8 mouse cellular contexts compared by ENCODE assay signal in genomic region chr11:85739266-85739977, GRCm38 (mm10).
DNase-seq lines count a peak whose midpoint lies in the region; ATAC-seq and TF ChIP-seq lines count a peak whose summit lies in the region.

No protein-coding gene starts in this region.

- TF ChIP-seq POLR2A in cerebellum, adult 2 months (IDR thresholded peaks at IDR 0.05; ENCODE audit: borderline replicate concordance, insufficient read depth, low read length) = no peak

- no peak for TF ChIP-seq CTCF in forebrain, postnatal 0 days (IDR thresholded peaks at IDR 0.05; ENCODE audit: low read depth)
- TF ChIP-seq CTCF in stomach, postnatal 0 days (IDR thresholded peaks at IDR 0.05; ENCODE audit: low read depth) = no peak
- TF ChIP-seq CTCF in cerebellum, adult 2 months (IDR thresholded peaks at IDR 0.05; ENCODE audit: borderline replicate concordance, insufficient read depth, low read depth, low read length) = no peak

- DNase-seq in forebrain, postnatal 0 days = peak; percentile 62
- peak; percentile 20 for DNase-seq in neural tube, embryonic 10.5 days (ENCODE audit: extremely low spot score, low spot score)
- no peak for DNase-seq in stomach, postnatal 0 days (ENCODE audit: low spot score)
- no peak for DNase-seq in cerebellum, adult 2 months
- no peak for DNase-seq in natural killer cell, adult 2 months (ENCODE audit: low spot score in 2 of 2)

- H3K9ac ChIP-seq in forebrain, postnatal 0 days = no peak overlapping the region
- H3K9ac ChIP-seq in forebrain, embryonic 12.5 days = no peak overlapping the region
- H3K9ac ChIP-seq in neural tube, embryonic 15.5 days (replicated peaks) = no peak overlapping the region
- no peak overlapping the region for H3K9ac ChIP-seq in limb, embryonic 12.5 days (replicated peaks)
- no peak overlapping the region for H3K9ac ChIP-seq in stomach, postnatal 0 days (ENCODE audit: low read length)

- 33% methylated on average over 6 of the region's 6 CpGs for WGBS in forebrain, postnatal 0 days
- 41% methylated on average over 6 of the region's 6 CpGs for WGBS in forebrain, embryonic 12.5 days
- 35% methylated on average over 6 of the region's 6 CpGs for WGBS in neural tube, embryonic 15.5 days
- WGBS in limb, embryonic 12.5 days = 17% methylated on average over 6 of the region's 6 CpGs
- WGBS in stomach, postnatal 0 days = 36% methylated on average over 6 of the region's 6 CpGs
- WGBS in cerebellum, adult 2 months = 57% methylated on average over 6 of the region's 6 CpGs

- H3K27ac ChIP-seq in forebrain, postnatal 0 days (ENCODE audit: low read depth, low read length) = no peak overlapping the region
- no peak overlapping the region for H3K27ac ChIP-seq in forebrain, embryonic 12.5 days
- no peak overlapping the region for H3K27ac ChIP-seq in neural tube, embryonic 15.5 days (replicated peaks)
- H3K27ac ChIP-seq in limb, embryonic 12.5 days = peak overlapping the region; percentile 87
- H3K27ac ChIP-seq in stomach, postnatal 0 days (replicated peaks) = peak overlapping the region; percentile 20; the same call in 1 of the 2 replicates
- H3K27ac ChIP-seq in cerebellum, adult 2 months (ENCODE audit: insufficient read depth, low read length) = no peak overlapping the region

- H3K4me1 ChIP-seq in forebrain, postnatal 0 days (ENCODE audit: insufficient read depth) = no peaks in the 10 kb centered on the region
- H3K4me1 ChIP-seq in forebrain, embryonic 12.5 days = peaks cover 34% of the 10 kb centered on the region
- H3K4me1 ChIP-seq in neural tube, embryonic 15.5 days = peaks cover 11% of the 10 kb centered on the region
- peaks cover 71% of the 10 kb centered on the region for H3K4me1 ChIP-seq in limb, embryonic 12.5 days (replicated peaks)
- H3K4me1 ChIP-seq in stomach, postnatal 0 days (replicated peaks; ENCODE audit: control insufficient read depth, insufficient read depth) = peaks cover 9% of the 10 kb centered on the region; the same call in 1 of the 2 replicates
- H3K4me1 ChIP-seq in cerebellum, adult 2 months (ENCODE audit: control insufficient read depth, insufficient read depth, low read length) = no peaks in the 10 kb centered on the region

- no peak overlapping the region for H3K4me3 ChIP-seq in forebrain, postnatal 0 days (ENCODE audit: low read depth, low read length)
- no peak overlapping the region for H3K4me3 ChIP-seq in forebrain, embryonic 12.5 days (replicated peaks)
- no peak overlapping the region for H3K4me3 ChIP-seq in neural tube, embryonic 15.5 days (replicated peaks)
- no peak overlapping the region for H3K4me3 ChIP-seq in limb, embryonic 12.5 days (replicated peaks)
- H3K4me3 ChIP-seq in stomach, postnatal 0 days (ENCODE audit: low read depth, low read length) = no peak overlapping the region
- no peak overlapping the region for H3K4me3 ChIP-seq in cerebellum, adult 2 months (replicated peaks; ENCODE audit: insufficient read depth, low read depth, low read length)

- H3K9me3 ChIP-seq in forebrain, postnatal 0 days (ENCODE audit: low read length) = no peaks in the 10 kb centered on the region
- H3K9me3 ChIP-seq in forebrain, embryonic 12.5 days = no peaks in the 10 kb centered on the region
- no peaks in the 10 kb centered on the region for H3K9me3 ChIP-seq in neural tube, embryonic 15.5 days (replicated peaks)
- no peaks in the 10 kb centered on the region for H3K9me3 ChIP-seq in limb, embryonic 12.5 days
- H3K9me3 ChIP-seq in stomach, postnatal 0 days (ENCODE audit: control insufficient read depth, low read length) = no peaks in the 10 kb centered on the region

- H3K36me3 ChIP-seq in forebrain, postnatal 0 days (ENCODE audit: insufficient read depth) = no peaks in the 10 kb centered on the region
- no peaks in the 10 kb centered on the region for H3K36me3 ChIP-seq in forebrain, embryonic 12.5 days (replicated peaks)
- H3K36me3 ChIP-seq in neural tube, embryonic 15.5 days = no peaks in the 10 kb centered on the region
- no peaks in the 10 kb centered on the region for H3K36me3 ChIP-seq in limb, embryonic 12.5 days
- H3K36me3 ChIP-seq in stomach, postnatal 0 days (ENCODE audit: control insufficient read depth, insufficient read depth, low read length) = no peaks in the 10 kb centered on the region

- H3K4me2 ChIP-seq in forebrain, postnatal 0 days (ENCODE audit: low read depth) = no peak overlapping the region
- no peak overlapping the region for H3K4me2 ChIP-seq in forebrain, embryonic 12.5 days
- H3K4me2 ChIP-seq in neural tube, embryonic 15.5 days = no peak overlapping the region
- peak overlapping the region; percentile 41 for H3K4me2 ChIP-seq in limb, embryonic 12.5 days
- H3K4me2 ChIP-seq in stomach, postnatal 0 days (replicated peaks; ENCODE audit: low read depth) = no peak overlapping the region

- no peak for TF ChIP-seq EP300 in stomach, postnatal 0 days (optimal IDR thresholded peaks at IDR 0.05)

- H3K27me3 ChIP-seq in forebrain, postnatal 0 days (ENCODE audit: insufficient read depth, low read length) = no peaks in the 10 kb centered on the region; the same call in 1 of the 2 replicates
- peaks cover 88% of the 10 kb centered on the region for H3K27me3 ChIP-seq in forebrain, embryonic 12.5 days
- no peaks in the 10 kb centered on the region for H3K27me3 ChIP-seq in neural tube, embryonic 15.5 days (replicated peaks)
- peaks cover 48% of the 10 kb centered on the region for H3K27me3 ChIP-seq in limb, embryonic 12.5 days
- no peaks in the 10 kb centered on the region for H3K27me3 ChIP-seq in stomach, postnatal 0 days (ENCODE audit: control insufficient read depth, insufficient read depth, low read length)
- H3K27me3 ChIP-seq in cerebellum, adult 2 months (ENCODE audit: control insufficient read depth, insufficient read depth, low read length) = no peaks in the 10 kb centered on the region

- ATAC-seq in forebrain, postnatal 0 days = peak; percentile 66
- ATAC-seq in forebrain, embryonic 12.5 days (ENCODE audit: low FRiP score) = no peak
- no peak for ATAC-seq in neural tube, embryonic 15.5 days (ENCODE audit: low FRiP score)
- peak; percentile 83 for ATAC-seq in limb, embryonic 12.5 days (ENCODE audit: insufficient number of reproducible peaks, insufficient read depth, low FRiP score, low TSS enrichment, low read depth)
- ATAC-seq in stomach, postnatal 0 days (ENCODE audit: low FRiP score, low TSS enrichment) = no peak

Comparison
In these comparisons a context has a peak if more than half of its experiments do, and no peak if none do; other contexts are left out.
1. ATAC-seq: peak in forebrain, postnatal 0 days (single experiment) and limb, embryonic 12.5 days (single experiment); none in forebrain, embryonic 12.5 days (single experiment), neural tube, embryonic 15.5 days (single experiment) and stomach, postnatal 0 days (single experiment).
2. DNase-seq: peak in forebrain, postnatal 0 days (single experiment) and neural tube, embryonic 10.5 days (single experiment); none in stomach, postnatal 0 days (single experiment), cerebellum, adult 2 months (0 of 2) and natural killer cell, adult 2 months (0 of 2).
3. H3K27ac ChIP-seq: peak in limb, embryonic 12.5 days (single experiment) and stomach, postnatal 0 days (single experiment); none in forebrain, postnatal 0 days (single experiment), forebrain, embryonic 12.5 days (single experiment), neural tube, embryonic 15.5 days (single experiment) and cerebellum, adult 2 months (single experiment).